Mouse (Mus musculus): Measurements from ENCODE around the gene Mgat3.

DNA sequence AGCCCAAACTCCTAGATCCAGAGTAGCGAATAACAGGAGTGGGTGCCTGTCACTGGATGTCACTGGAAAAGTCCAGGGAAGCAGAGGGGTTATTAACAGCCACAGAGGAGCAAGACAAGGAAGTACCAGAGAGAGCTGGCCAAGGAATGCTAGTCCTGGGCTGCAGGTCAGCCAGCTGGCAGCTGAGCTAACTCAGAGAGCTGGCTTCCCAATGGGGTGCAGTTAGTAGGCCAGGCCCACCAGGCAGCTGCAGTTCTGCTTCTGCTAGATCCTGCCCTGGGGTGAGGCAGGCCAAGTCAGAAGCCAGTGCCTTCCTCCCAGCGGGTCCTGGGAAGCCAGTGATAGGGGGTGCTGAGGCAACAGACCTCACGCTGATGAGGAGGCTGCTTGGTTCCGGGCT, 12.8 kb upstream of the Mgat3 start:
- no peak for TF ChIP-seq CTCF (IDR thresholded peaks at IDR 0.05; ENCODE audit: insufficient read depth, low read depth, low read length)
- TF ChIP-seq POLR2A (IDR thresholded peaks at IDR 0.05; ENCODE audit: insufficient read depth, low read depth, low read length), result no peak

All from olfactory bulb, adult 2 months (tissue).